Mouse (Mus musculus) heart, embryonic 16.5 days (tissue): ENCODE data around the gene Nr2f1. TPM values are rescaled to one million over a fixed set of nuclear protein-coding genes. Genes with fewer than 3 reads are reported as not detected.
A peak's percentile ranks its signal among the peaks of the same experiment; 100 is the strongest.

Experiments
- ATAC-seq: fragments of 200-750 bp; cut with Nextera tagmentation; replicated peaks from 2 replicates; pipeline ENCODE4 v1.8.0; 2017; ENCODE audit warnings: moderate number of reproducible peaks; ENCODE audit not compliant: insufficient read depth, low FRiP score; ENCODE audit errors: extremely low read depth
- H3K27ac ChIP-seq: fragments of 300-500 bp; sonication (generic); 2 replicates; pipeline ENCODE4 v1.5.1; 2014; ENCODE audit warnings: mild to moderate bottlenecking, low read length, control low read depth, moderate library complexity
- H3K27me3 ChIP-seq: fragments of 300-500 bp; sonication (generic); 2 replicates; pipeline ENCODE4 v1.6.1; 2014; ENCODE audit warnings: low read length, mixed read lengths; ENCODE audit not compliant: control insufficient read depth, insufficient read depth
- H3K36me3 ChIP-seq: fragments of 300-500 bp; sonication (generic); 2 replicates; pipeline ENCODE4 v1.6.1; 2014; ENCODE audit not compliant: control insufficient read depth, insufficient read depth
- H3K4me1 ChIP-seq: fragments of 300-500 bp; sonication (generic); 2 replicates; pipeline ENCODE4 v1.6.1; 2014; ENCODE audit warnings: low read length, mixed read lengths; ENCODE audit not compliant: control insufficient read depth, insufficient read depth
- H3K4me2 ChIP-seq: fragments of 300-500 bp; sonication (generic); 2 replicates; pipeline ENCODE4 v1.6.1; 2014; ENCODE audit warnings: low read depth, mild to moderate bottlenecking, control low read depth, low read length
- H3K4me3 ChIP-seq: fragments of 300-500 bp; sonication (generic); 2 replicates; pipeline ENCODE4 v1.5.1; 2014; ENCODE audit warnings: mild to moderate bottlenecking, control low read depth, low read length
- H3K9ac ChIP-seq: fragments of 300-500 bp; sonication (generic); 2 replicates; pipeline ENCODE4 v1.6.1; 2014; ENCODE audit warnings: low read length, control low read depth
- H3K9me3 ChIP-seq: fragments of 300-500 bp; sonication (generic); replicated peaks from 2 replicates; pipeline ENCODE4 v1.6.1; 2016; ENCODE audit warnings: low read length; ENCODE audit not compliant: control insufficient read depth
- WGBS: fragments of 180-500 bp; shearing (Covaris S2); extraction: QIAGEN DNeasy Blood & Tissue Kit; methylation state at CpG from one replicate; pipeline ENCODE4 v1.1.7; 2014; 5-methylcytosine and 5-hydroxymethylcytosine counted together
- polyA plus RNA-seq: library from polyadenylated mRNA; unstranded; fragments of >200 nt; fragmentation: Nextera tagmentation; extraction: Ambion mirVana; gene quantifications from 2 replicates; pipeline ENCODE4 v1.2.1, GENCODE M21; 2015

Gene Nr2f1
- polyA plus RNA-seq, 1 experiment from 2014 or later = 2.3 TPM

DNA sequence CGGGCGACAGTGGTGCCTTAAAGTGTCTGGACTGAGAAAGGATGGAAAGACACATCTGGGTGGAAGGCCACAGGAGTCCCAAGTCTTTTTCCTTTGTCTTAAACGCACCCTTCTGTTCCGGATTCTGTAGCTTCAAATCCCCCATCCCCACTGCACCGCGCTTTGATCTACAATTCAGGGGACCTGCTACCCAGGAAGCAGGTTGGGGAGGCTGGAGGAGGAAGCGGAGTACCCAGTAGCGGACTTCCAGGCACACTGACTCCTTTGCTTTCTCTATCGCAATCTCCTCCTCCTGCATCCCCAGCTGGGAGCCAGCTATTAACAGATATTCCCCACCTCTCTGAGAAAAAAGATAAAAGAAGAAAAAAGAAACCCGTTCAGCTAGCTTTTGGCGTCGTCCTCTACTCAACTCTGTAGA is 10.1 kb upstream of the Nr2f1 start:
- Histone ChIP-seq H3K27me3 (peaks cover 42% of the 10 kb centered on the region), H3K9me3 (no peaks in the 10 kb centered on the region), H3K9ac (peak overlapping the region; percentile 41; the same call in 1 of the 2 replicates), H3K36me3 (no peaks in the 10 kb centered on the region), H3K27ac (no peak overlapping the region), H3K4me1 (peaks cover 9% of the 10 kb centered on the region), H3K4me2 (peak overlapping the region; percentile 78), H3K4me3 (peak overlapping the region; percentile 51)
- no peak for ATAC-seq
- 5% methylated on average over 12 of the region's 12 CpGs for WGBS

DNA sequence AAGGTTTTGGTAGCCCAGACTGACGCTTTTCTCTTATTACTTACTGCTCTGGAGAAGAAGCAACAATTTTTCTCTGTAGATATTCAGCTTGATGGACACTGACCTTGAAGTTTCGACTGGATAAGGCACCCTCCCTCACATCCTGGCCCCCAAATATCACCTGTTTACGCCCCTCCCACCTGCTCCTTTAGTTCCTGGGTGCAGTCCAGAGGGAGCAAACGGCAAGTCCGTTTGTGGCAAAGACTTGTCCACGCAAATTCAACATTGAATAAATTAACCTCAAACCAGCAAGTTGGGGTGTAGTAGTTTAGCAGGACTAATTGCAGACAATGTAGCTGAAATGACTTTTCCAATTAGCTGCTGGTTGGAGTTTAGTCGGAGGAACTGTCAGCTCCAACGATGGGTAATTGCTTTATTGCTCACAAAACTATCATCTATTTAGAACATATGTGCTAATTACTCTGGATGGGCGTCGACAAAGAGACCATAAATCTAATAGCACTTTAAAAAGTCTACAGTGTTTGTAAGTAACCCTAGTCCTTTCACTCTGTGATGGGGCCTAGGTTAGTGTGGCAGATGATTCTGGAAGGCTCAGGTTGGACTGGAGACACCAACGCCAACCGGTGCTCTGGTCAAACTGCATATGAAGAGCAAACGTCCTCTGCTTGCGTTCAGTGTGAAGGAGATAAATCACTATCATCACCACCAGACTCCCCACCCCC is 9.3 kb upstream of the Nr2f1 start:
- peaks cover 43% of the 10 kb centered on the region for H3K27me3 ChIP-seq
- no peak overlapping the region for H3K4me2 ChIP-seq
- no peaks in the 10 kb centered on the region for H3K36me3 ChIP-seq
- no peak for ATAC-seq
- H3K9ac ChIP-seq = no peak overlapping the region
- no peaks in the 10 kb centered on the region for H3K9me3 ChIP-seq
- no peak overlapping the region for H3K27ac ChIP-seq
- WGBS = 41% methylated on average over 14 of the region's 14 CpGs
- peaks cover 9% of the 10 kb centered on the region for H3K4me1 ChIP-seq
- H3K4me3 ChIP-seq = no peak overlapping the region

DNA sequence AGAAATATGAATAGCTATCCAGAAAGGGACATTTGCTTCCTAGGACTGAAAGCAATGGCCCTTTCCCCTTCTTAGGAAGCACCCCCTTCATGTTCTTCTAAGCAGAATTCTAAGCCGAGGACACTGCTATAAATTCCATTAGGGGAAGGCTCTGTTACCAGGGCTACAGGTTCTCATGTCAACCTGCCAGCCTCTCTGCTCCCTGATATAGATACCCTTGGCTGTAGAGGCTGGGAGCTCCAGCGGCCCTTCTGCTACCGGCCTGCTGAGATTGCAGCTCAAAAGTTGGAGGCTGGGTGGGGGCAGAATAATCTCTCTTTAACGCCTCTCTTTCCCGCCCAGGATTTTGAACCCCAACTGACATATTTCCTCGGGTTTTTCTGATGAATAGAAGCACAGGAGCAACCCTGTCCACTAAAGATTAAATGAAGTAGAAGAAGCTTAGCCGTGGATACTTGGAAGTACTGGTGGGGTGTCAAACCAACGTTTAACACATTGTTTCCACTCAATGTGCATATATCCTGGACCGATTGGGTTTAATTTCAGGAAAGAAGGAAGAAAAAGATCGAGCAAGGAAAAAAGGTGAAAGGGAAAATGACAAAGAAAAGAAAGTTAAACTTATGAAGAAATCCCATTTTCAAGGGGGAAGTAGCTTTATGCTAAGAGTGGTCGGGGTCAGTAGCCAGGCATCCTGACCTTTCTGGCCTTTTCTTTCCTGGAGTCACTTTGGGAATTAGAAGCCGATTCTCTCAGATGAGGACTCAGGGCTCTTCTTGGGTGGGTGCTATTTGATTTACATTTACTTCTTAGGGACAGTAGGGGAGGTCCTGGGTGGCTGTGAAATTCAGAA is 8.5 kb upstream of the Nr2f1 start:
- WGBS = 30% methylated on average over 12 of the region's 12 CpGs
- ATAC-seq = no peak

DNA sequence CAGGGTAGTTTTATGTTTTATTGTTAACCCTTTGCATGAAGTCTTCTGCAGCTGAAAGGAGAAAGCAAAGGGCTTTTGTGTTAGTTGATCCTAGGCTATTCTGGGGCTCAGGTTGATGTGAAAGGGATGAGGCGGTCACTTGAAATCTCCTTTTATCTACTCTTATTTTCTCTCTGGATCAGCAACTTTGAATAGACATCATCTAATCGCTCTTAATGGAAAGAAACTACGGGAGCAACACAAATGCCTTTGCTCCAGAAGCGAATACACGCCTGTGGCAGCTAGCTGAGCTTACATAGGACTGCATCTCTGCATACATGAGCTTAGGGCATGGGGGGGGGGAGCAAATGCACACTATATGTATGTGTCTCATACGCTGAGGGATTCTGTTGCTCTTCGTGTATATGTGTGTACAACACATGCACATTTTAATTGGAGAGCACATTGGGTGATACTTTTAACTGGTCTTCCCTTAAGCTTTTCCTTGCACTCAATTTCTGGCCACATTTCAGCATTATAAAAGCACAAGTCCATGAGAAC is 7.4 kb upstream of the Nr2f1 start:
- no peak overlapping the region for H3K27ac ChIP-seq
- H3K36me3 ChIP-seq = no peaks in the 10 kb centered on the region
- no peaks in the 10 kb centered on the region for H3K9me3 ChIP-seq
- H3K9ac ChIP-seq = no peak overlapping the region
- no peak overlapping the region for H3K4me2 ChIP-seq
- 55% methylated on average over 7 of the region's 7 CpGs for WGBS
- ATAC-seq = no peak
- no peak overlapping the region for H3K4me3 ChIP-seq
- H3K27me3 ChIP-seq = peaks cover 34% of the 10 kb centered on the region
- H3K4me1 ChIP-seq = peaks cover 10% of the 10 kb centered on the region

More for the DNA sequence above, 8.5 kb upstream of the Nr2f1 start:
- H3K9me3 ChIP-seq = no peaks in the 10 kb centered on the region
- H3K27ac ChIP-seq = no peak overlapping the region
- H3K4me2 ChIP-seq = no peak overlapping the region
- peaks cover 43% of the 10 kb centered on the region for H3K27me3 ChIP-seq
- H3K9ac ChIP-seq = no peak overlapping the region
- no peaks in the 10 kb centered on the region for H3K36me3 ChIP-seq
- H3K4me1 ChIP-seq = peaks cover 9% of the 10 kb centered on the region
- H3K4me3 ChIP-seq = no peak overlapping the region

DNA sequence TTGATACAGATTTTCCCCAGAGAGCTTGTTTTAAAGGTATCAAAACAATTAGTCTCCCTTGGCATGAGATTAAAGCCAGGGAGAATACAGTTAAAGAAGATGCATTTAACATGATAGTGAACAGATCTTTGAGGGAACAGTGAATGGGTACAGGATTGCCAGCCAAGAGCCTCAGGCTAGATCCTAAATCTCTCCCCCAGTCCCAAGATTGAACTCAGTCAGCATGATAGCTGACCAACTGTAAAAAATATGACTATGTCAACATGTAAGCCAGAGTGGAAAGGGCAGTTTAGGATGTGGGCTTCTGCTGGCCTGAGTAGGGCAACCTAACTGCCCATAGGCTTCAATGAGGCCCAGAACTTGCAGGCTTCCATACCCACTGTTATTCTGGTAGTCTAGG is 5.9 kb upstream of the Nr2f1 start:
- Histone ChIP-seq H3K27ac (no peak overlapping the region), H3K4me2 (no peak overlapping the region), H3K4me3 (no peak overlapping the region), H3K36me3 (no peaks in the 10 kb centered on the region), H3K4me1 (peaks cover 10% of the 10 kb centered on the region), H3K9ac (no peak overlapping the region), H3K27me3 (peaks cover 30% of the 10 kb centered on the region), H3K9me3 (no peaks in the 10 kb centered on the region)
- no peak for ATAC-seq

DNA sequence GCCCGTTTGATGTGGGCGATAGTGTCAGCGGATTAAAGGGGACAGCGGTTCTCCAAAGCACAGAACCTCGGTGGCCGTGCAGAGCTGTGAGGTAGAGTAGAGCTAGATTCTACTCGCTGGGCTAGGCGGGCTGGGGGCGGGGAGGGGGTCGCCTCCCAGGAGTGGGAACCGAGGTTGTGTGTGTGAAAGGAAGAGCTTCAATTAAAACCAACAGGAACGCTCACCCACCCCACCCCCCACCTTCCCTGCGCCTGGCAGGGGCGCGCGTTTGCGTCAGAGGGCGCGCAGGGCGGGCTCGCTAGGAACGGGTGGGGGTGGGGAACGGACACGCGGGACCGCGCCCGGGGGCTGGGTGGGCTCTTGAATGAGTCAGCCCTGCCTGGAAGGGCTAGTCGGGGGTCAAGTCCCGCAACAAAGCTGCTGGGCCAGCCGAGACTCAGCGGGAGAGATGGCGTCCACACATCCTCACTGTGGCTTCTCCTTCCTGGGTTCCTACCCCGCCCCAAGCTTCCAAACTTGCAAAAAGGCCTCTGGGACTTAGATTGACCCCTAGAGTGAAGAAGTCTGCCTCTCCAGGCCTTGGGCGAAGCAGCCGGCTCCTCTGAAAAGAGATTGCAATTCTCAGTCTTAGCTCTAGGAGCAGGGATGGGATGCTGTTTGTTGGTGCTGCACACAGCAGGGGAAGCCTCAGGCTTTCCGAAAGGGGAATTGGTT is 3.9 kb upstream of the Nr2f1 start:
- ATAC-seq = peak; percentile 14; the same call in 1 of the 2 replicates
- H3K36me3 ChIP-seq = no peaks in the 10 kb centered on the region
- peaks cover 18% of the 10 kb centered on the region for H3K27me3 ChIP-seq
- peak overlapping the region; percentile 38 for H3K27ac ChIP-seq
- H3K9me3 ChIP-seq = no peaks in the 10 kb centered on the region
- peak overlapping the region; percentile 63 for H3K4me3 ChIP-seq
- H3K4me1 ChIP-seq = peaks cover 3% of the 10 kb centered on the region; the same call in 1 of the 2 replicates
- H3K9ac ChIP-seq = peak overlapping the region; percentile 68
- WGBS = under 1% methylated on average over 34 of the region's 37 CpGs
- H3K4me2 ChIP-seq = peak overlapping the region; percentile 99

DNA sequence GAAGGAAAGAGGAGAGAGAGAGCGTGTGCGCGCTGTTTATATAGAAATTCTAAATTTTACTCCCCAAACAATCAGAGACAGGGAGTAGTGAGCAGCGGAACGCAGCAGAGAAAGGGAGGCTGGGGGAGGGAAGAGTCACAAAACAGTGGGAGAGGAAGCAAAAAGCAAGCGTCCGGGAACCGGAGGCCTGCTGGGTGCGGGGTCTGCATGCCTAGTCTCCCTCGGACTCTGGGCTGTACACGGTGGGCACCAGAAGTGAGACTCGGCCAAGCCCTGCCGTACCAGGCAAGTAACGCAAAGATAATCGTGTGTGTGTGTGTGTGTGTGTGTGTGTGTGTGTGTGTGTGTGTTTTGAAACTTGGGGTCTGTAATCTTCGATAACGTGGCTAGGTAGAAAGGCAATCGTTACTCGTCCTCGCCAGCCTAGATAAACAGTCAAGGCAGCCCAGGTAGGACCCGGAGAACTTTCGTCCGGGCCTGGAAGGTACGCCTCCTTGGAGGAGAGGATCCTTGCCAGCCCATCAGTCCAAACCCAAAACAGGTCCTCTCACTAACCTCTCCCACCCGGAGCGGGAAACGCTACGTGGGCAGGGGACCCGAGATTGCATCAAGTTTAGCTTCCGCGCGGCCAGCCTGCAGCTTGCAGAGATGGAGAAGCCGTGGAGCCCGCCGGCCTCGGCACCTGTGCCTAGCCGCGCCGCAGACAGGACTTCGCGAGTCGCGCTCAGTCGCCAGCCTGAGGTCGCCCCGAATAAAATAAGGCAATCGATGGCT is 3.2 kb upstream of the Nr2f1 start:
- WGBS = under 1% methylated on average over 47 of the region's 47 CpGs
- Histone ChIP-seq H3K27ac (peak overlapping the region; percentile 38), H3K9ac (peak overlapping the region; percentile 68), H3K9me3 (no peaks in the 10 kb centered on the region), H3K36me3 (no peaks in the 10 kb centered on the region), H3K27me3 (peaks cover 15% of the 10 kb centered on the region), H3K4me3 (peak overlapping the region; percentile 63), H3K4me2 (peak overlapping the region; percentile 99), H3K4me1 (peaks cover 8% of the 10 kb centered on the region)
- no peak for ATAC-seq

DNA sequence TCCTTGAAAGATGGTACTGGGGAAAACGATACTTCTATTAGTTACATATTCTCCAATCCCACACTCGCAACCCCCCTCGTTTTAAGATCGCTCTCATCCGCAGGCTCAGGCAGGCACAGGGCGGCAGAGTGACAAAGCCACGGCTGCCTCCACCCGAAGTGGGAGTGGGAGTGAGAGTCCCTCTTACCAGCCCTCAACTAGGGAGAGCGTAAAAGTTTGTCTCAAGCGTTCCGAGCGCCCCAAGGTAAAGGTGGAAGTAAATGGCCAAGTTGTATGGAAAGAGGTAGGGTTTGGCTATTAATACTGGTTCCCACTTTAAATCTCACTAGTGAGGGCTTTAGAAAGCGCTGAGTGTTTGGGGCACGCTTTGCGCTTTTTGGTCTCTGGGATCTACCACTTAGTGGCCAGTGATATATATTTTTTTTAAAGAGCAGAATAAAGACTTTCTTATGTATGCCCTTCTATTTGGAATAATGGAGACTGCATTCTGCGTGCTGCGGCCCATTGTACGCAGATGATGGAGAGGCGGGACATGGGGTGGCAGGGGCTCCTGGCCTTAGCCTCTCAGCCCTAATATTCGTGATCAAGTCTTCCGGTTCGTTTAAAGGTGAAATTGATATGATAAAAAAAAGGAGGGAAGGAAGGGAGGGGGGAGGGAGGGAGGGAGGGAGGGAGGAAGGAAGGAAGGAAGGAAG is 2.5 kb upstream of the Nr2f1 start:
- no peak for ATAC-seq

More for the DNA sequence above, 2.5 kb upstream of the Nr2f1 start:
- 2% methylated on average over 22 of the region's 22 CpGs for WGBS
- peak overlapping the region; percentile 99 for H3K4me2 ChIP-seq
- no peaks in the 10 kb centered on the region for H3K36me3 ChIP-seq
- H3K4me3 ChIP-seq = peak overlapping the region; percentile 63
- peaks cover 19% of the 10 kb centered on the region for H3K27me3 ChIP-seq
- peaks cover 8% of the 10 kb centered on the region for H3K4me1 ChIP-seq
- no peaks in the 10 kb centered on the region for H3K9me3 ChIP-seq
- peak overlapping the region; percentile 31 for H3K27ac ChIP-seq
- peak overlapping the region; percentile 50 for H3K9ac ChIP-seq
